Mouse (Mus musculus): ENCODE data around the gene Dguok. TPM values are rescaled to one million over a fixed set of nuclear protein-coding genes. Genes with fewer than 3 reads are reported as not detected.

The Dguok gene
- polyA plus RNA-seq, 1 experiment: 39.5 TPM

DNA sequence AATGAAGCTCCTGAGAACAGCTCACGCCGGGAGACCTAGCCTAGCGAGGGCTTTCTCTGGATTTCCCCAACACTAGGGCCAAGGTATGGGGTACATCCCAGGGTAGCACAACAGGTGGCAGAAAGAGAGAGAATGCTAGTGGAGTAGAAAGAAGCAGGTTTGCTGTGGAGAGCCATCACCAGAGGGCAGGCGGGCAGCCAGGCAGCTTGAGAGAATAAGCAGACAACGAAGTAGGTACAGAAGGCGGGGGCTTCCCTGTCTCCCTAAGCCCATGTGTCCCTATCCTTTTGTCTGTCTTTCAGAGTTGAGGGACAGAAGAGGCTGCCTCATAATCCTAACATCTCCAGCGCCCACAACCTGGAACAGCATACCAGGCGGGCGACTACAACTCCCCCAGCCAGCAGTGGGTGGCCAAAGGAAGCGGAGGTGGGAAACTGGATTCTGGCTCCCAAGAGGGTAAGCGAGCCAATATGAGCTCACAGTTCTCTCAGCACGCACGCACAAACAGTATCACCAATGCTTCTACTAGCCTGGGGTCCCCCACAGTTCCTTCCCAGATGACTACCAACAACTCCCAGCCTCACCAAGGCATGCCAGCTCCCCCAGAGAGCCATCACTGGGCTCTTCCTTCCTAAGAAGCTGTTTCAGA lies 67.5 kb downstream of the Dguok start:
- 85% methylated on average over 13 of the region's 13 CpGs for whole genome bisulfite sequencing
- DNase-seq (ENCODE audit: low read depth, low spot score): no peak

DNA sequence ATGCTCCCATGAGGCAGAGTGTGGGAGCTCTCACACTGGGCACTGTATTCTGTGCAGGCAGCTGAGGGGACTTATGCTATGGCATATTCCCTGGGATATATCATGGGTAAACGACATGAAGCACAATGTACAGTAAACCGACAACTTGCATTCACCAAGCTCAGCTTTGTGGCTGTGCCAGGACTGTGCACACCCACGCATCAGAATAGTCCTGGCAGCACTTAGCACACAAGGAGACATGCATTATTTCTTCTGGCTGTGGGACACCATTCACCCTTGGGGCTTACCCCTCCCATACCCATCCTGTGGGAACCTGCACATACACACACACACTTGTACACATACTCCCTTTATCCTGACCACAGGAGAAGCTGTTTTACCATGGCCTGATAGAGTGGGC lies 68.2 kb downstream of the Dguok start:
- WGBS: 67% methylated on average over 3 of the region's 3 CpGs
- no peak for DNase-seq (ENCODE audit: low read depth, low spot score)

DNA sequence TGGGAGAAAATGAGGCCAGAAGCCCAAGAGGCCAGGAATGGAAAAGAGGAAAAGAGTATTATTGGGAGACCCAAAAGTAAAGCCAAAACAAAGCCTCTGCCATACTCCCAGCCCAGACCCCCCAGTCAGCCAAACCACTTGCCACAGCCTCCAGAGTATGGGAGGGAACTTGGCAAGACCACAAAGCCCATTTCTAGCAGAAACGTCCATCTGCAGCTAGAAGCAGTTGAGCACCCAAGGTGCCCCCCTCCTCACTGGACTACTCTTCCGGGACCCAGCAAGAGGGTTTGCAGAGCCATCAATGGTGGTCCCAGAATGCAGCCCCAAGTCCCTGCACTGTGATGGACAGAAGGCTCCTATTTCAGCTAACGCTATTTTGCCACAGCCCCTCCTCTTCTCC lies 69.0 kb downstream of the Dguok start:
- 51% methylated on average over 3 of the region's 3 CpGs for WGBS
- DNase-seq (ENCODE audit: low read depth, low spot score): no peak

DNA sequence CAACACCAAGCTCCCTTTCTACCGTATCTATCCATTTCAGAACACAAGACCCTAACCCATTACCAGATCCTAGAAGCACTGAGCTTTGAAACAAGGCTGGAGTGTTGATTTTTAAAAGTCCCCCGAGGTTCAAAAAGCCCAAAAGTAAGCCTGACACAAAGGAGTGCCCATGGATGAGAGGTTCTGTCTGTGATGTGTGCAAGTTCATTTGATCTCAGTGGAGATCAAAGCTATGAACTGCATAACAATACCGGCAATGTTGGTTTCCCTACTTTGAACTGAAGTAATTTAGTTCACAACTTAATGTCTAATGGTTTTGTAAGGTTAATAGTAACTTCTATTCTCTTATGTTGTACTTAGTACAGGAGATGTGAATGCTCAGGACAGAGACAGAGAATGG lies 69.5 kb downstream of the Dguok start:
- DNase-seq (ENCODE audit: low read depth, low spot score): no peak
- WGBS: 81% methylated on average over 3 of the region's 3 CpGs

DNA sequence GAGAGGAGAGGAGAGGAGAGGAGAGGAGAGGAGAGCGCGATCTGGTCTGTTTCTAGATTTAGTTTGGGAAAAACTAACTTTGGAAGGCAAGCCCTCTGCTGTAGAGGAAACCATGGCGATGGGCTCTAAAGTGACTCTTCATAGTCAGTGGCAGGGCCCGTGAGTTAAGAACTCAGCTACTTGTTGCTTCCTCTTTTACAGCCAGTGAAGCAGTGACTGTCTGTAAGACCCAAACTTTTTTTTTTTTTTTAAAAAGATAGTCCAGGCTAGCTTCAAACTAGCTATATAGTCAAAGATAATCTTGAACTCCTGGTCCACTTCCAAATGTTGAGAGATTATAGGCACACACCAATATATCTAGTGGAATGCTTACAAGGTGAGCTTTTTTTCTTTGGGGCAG lies 70.2 kb downstream of the Dguok start:
- whole genome bisulfite sequencing: 75% methylated on average over 4 of the region's 4 CpGs
- DNase-seq (ENCODE audit: low read depth, low spot score): no peak

DNA sequence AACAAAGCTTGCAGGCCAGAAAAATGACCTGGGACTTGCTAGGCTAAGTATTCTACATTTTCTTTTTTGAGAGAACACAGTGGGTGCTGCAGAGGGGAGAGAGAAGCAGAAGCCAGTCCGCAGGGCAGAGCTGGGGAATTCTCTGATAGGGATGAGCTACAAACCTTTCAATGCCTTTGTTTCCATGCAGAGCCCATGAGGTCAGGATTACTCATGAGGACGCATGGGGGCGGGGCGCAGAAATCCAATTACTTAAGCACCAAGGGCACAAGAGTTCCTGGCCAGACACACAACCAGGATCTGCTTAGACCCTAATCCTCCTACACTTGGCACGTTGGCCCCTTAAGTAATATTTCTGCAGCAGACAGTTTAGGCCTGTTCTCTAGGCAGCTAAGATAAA lies 71.6 kb downstream of the Dguok start:
- no peak for DNase-seq (ENCODE audit: low read depth, low spot score)
- WGBS: 53% methylated on average over 5 of the region's 5 CpGs

DNA sequence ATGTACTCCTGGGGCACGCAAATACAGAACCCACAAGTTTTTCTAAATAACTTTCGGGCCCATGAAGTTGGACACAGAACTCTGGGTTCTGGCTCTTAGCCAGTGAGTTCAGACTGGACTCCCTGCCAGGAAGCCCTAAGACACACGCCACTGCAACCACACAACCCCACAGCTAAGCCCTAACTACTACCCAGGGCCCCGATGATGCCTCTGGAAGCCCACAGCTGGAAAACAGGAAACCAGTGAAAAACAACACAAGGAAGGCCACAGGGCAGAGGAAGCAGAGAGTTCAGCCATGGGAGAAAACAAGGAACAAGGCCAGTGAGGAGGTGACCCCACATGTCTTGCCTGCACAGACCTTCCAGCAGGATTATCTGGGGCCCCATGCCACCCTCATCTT lies 73.2 kb downstream of the Dguok start:
- no peak for DNase-seq (ENCODE audit: low read depth, low spot score)
- 49% methylated on average over 4 of the region's 4 CpGs for WGBS

DNA sequence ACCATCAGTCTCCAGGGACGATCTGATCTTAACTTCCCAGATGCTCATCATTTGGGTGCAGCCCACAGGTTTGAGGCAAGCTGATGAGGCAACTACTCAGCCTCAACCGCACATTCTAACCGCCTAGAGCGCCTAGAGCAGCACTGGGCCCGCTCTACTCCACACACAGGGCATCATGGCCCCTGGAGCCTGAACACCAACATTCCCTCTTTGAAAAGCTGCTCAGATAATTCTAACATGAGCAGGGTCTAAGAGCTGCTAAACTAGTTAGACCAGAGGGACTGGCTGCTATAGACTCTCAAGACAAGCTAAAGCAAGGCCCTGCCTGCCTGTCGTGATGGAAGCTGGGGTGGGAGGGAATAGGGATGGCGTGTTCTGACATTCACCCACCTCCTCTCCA lies 73.8 kb downstream of the Dguok start:
- no peak for DNase-seq (ENCODE audit: low read depth, low spot score)
- WGBS: 71% methylated on average over 7 of the region's 7 CpGs

Other genes starting within 250 kb of the Dguok start
- gene Mthfd2, start 181.1 kb downstream of the Dguok start, polyA plus RNA-seq (2012; rRNA removed): 7.6 and 9.6 TPM in 2 replicates
- 24.2 and 28.6 TPM in 2 replicates for gene Mob1a, start 181.0 kb downstream of the Dguok start, polyA plus RNA-seq (2012; rRNA removed)
- 13.7 and 17.4 TPM in 2 replicates for gene Bola3, start 157.8 kb downstream of the Dguok start, polyA plus RNA-seq (2012; rRNA removed)
- 9.3 and 14.2 TPM in 2 replicates for gene Tet3, start 47.9 kb downstream of the Dguok start, polyA plus RNA-seq (2012; rRNA removed)
- 1,466 and 1,484 TPM in 2 replicates for gene Actg2, start 29.3 kb upstream of the Dguok start, polyA plus RNA-seq (2012; rRNA removed)
- gene Stambp, start 65.8 kb upstream of the Dguok start, polyA plus RNA-seq (2012; rRNA removed): 14.4 and 17.0 TPM in 2 replicates
- gene Clec4f, start 149.2 kb upstream of the Dguok start, polyA plus RNA-seq (2012; rRNA removed): not detected in 2 replicates
- not detected in 2 replicates for gene Cd207, start 170.9 kb upstream of the Dguok start, polyA plus RNA-seq (2012; rRNA removed)
- not detected in 2 replicates for gene Vax2, start 204.3 kb upstream of the Dguok start, polyA plus RNA-seq (2012; rRNA removed)
- not detected in 2 replicates for gene Atp6v1b1, start 236.0 kb upstream of the Dguok start, polyA plus RNA-seq (2012; rRNA removed)

All from large intestine, adult 2 months (tissue).